Mouse (Mus musculus): Measurements from ENCODE around the gene Atoh8.

The Atoh8 gene

DNA sequence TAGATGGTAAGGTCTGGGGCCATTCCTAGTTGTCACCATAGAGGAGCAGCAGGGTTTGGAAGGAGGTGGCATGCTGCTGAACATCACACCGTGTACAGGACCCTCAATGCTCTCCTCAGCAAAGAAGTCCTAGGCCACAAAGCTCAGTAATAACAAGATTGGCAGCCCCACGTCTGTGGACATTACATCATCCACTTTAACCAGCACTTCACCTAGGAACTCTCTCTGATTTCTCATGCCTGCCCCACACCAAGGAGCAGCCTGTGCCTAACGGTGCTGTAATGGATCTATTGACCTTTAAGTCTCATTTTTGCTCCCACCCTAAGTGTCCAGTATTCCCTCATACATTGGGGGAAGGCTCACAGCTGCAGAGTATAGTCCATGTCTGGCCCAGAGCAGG lies 9.7 kb downstream of the Atoh8 start:
- DNase-seq, result no peak

DNA sequence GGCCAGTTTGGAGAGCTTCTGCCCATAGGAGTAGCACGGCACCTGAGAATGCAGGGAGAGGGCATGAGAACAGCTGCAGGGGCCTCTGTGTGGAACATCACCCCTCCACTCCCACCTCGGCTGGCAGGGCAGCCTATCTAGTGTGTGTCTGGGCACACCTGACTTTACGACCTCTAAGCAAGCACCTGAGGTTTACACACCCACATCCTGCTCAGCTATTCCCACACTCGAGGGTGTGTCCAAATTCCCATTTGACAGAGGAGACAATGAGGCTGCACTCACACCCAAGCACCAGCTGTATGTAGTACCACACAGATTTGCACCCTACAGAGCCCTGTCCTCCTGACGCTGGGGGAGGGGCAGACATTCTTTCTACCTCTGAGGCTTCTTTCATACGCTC lies 11.5 kb downstream of the Atoh8 start:
- no peak for DNase-seq

DNA sequence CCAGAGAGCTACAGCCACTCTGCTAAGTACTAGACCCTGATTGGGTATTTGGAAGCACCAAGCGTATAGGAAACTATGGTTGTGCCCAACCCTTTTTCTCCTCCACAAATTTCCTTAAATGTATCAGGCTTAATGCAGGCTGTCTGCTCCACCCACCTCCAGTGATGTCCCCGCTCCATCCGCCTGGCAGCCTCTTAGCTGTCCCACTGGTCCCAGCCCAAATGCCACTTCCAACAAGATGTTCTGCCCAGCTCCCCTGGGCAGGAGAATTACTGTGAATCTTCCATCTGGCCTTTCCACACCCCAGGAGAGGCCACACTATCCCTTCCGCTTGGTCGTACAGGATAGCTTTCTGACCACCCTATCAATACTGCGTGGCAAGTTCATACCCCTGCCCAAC lies 12.5 kb downstream of the Atoh8 start:
- no peak for DNase-seq

DNA sequence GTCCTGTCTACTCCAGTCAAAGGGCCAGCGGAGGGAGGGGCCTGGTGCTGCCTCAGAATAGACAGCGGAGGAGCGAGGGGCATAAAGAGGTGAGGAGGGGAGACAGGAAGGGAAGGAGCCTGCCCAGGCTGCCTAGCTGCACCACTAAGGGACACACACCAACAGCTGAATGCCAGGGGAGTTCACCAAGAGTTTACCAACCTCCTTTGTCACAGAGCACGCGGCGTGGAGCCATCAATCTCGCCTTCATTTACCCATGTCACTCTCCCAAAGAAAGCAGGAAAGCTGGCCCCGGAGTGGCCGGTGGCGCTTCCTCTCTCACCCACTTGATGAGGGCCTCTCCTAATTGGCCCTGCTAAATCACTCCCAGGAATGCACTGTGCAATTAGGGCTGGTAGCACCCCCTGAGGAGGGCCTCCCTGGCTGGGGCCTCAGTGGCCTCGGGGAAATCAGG lies 13.1 kb downstream of the Atoh8 start:
- DNase-seq, result no peak

DNA sequence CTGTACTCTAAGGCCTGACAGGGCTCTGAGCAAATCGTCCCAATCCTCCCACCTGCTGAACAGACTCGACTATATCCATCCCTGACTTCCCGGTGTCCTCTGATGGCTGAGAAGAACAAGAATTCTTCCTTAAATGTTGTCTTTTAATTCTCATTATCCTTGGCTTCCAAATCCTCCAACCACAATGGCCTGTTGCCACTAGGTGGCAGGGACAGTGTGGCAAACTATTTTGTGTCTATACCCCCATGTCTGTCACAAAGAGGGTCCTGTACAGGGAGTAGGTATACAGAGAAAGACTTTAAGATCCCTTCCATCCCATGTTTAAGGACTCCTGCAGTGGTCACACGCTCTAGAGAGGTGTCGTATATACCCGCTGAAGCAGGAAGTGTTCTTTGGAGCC lies 14.1 kb downstream of the Atoh8 start:
- no peak for DNase-seq

DNA sequence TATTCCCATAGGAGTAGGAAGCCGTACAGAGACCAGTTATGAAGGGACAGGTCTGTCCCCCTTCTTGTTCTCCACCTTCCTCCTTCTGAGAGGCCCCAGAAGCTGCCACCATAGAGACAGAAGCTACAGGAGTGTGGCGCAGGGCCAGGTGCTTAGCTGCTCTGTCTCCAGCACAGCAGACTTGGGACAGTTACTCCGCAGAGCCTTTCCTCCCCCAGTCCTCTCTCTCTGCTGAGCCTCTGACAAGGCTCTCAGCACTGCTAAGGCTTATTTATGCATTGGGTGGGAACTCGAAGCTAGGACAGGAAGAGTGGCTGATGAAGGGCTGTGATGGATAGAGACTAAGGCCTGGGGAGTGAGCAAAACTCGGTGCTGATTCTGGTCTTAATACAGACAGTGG lies 15.8 kb downstream of the Atoh8 start:
- no peak for DNase-seq

DNA sequence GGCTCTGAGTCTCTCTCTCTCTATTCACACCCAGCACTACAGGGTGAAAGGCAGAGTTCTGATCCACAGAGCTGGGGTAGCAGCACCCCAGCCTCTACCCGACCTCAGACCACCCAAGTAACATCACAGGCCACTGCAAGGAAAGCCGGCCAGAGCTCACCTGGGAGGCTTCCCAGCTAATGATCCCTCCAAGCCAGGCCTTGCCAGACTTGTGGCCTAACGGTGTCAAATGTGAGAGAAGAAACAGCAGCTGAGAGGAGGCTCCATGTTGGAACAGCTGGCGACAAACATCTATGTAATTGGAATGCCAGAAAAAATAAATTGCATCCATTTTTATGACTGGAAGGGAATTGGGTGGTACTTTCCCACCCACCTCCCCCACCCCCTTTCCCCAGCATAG lies 17.1 kb downstream of the Atoh8 start:
- DNase-seq, result no peak

DNA sequence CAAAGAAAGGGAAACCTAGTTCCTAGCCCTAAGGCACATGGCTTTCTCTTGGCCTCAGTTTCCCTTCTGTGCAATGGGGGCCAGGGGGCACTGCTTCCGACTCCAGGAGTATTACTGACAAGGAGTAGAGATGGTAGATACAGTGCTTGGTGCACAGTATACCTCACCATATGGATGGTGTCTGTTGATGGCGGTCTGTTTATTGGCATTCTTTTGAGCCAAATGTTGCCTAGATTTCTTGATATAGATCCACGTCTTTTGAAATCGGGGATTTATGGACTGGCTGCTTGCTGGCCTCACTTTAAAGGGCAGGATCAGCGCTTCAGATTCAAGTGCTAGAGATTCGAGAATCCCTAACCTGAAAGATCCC lies 18.0 kb downstream of the Atoh8 start:
- no peak for DNase-seq

DNA sequence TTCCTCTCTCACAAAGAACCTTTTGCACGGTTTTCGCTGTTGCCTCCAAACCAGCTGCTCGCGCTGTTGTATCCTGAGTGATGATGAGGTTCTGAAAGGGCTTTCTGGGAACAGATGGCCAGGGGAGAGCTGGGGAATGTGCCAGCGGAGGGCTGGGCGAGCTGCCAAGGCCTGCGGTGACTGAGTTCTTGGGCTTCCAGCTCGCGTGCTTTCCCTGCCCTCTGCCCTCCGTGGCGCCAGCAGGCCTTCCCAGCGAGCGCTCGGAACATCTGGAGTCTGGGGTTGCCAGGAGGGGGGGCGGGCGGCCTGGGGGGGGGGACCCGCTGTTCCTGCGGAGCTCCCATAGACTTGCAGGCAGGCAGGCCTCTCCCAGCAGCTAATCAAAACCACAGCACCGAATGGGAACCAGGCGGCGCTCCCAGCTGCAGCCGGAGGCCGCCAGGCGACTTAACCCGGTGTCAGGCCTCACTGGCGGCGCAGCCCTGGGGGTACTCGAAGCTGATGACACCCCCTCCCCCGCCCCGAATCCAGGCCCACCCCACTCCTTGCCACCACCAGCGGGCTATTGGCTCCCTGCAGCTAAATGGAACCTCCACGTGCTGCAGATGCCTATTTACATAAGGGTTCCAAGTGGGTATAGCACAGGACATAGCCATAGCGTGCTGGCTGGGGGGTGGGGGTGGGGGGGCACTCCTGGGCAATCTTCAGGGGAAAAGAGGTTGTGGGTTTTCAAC lies 18.5 kb downstream of the Atoh8 start:
- peak; percentile 97 for DNase-seq

DNA sequence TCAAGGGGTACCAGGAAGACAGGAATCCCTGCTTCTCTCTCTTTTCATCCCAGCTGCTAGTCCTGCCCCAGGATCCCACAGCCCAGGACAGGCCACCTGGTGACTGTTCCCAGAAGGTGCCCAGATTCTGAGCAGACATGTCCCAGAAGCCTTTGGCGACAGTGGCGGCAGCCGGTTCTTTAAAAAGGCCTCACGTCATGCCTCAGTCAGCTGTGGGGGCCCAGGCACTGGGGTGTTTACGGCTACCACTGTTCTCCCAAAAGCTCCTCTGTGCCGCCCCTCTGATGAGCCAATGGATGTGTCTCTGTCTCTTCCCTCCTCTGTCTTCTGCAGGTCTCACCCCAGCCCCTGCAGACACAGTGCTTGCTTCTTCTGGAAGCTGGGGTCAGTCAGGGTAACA lies 19.8 kb downstream of the Atoh8 start:
- DNase-seq, result no peak

DNA sequence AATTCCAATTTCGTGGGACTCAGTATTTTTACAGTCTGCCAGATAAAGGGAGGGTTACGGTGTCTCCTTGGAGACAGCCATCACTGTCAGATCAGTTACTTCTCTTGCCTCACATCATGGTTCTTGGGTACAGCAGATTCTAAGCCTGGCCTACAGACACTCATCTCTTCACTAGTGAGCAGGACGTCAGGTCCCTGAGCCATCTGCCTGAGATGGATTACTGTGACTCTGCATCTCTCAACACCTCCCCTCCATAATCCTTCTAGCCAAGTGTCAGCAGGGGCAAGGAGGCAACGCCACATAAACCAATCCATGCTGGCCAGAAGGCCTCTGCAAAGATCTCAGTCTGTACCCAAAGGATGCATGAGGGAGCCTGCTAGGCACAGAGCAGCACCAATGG lies 24.0 kb downstream of the Atoh8 start:
- DNase-seq, result no peak

DNA sequence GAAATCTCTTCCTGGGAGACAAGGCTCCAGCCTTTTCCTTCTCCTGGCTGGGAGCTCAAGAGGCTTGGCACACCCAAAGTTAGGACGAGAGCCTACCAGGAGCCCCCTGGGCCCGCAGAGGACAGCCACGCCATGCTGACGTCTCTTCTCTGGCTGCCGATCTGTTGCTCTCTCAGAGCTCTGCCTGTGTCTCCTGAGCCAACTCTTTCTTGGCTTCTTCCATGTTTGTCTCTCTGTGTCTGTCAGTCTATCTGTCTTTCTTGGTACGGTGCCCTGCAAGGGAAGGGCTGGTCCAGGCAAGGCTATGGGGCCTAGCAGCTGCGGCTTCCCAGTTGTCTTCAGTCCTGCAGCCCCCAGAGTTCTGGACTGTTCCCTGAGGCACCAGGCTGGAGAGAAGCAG lies 24.6 kb downstream of the Atoh8 start:
- no peak for DNase-seq

DNA sequence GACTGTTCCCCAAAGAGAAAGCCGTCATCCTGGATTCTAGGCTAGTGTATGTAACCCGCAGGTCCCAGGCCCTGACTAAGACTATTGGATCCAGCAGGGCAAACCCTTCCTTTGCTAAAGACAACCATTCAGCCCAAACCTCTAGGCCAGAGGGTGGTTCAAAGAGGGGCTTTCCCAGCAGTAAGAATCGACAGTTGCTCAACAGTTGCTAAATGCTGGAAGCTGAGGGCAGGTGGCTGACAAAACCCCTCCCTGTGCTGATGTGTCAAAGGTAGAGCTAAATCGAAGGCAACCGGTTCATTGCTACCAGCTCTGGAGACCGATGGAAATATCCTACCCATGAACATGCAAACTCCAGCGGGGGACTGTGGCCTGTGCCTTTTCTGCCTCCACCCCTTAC lies 25.6 kb downstream of the Atoh8 start:
- DNase-seq, result no peak

DNA sequence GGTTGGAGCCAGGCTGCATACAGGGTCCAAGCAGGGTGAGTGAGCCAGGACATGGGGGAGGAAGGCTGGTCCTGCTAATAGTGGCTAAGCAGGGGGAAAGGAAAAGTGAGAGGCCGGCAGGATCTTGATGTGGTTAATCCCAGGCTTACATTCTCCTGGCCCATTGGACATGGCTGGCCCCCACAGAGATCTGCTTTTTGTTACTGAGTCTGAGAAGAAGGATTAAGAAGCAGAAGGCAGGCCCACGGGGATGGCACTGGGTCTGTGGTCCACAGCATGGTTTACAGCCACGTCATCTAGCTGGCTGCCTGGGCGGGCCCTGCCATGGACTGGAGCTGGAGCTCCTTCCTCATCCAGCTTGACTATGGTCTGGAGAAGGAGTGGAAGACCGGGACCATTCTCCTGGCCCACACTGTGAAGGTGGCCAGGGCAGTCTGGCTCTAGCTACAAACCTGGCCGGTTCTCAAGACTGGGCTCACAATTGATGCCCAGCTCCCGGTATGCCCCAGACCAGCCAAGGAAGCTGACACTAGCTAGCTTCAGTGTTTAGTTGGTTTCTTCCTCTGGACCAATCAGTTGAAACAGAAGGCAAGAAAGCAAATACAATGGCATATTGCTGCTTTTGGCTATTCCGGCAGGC lies 26.9 kb downstream of the Atoh8 start:
- DNase-seq, result no peak

DNA sequence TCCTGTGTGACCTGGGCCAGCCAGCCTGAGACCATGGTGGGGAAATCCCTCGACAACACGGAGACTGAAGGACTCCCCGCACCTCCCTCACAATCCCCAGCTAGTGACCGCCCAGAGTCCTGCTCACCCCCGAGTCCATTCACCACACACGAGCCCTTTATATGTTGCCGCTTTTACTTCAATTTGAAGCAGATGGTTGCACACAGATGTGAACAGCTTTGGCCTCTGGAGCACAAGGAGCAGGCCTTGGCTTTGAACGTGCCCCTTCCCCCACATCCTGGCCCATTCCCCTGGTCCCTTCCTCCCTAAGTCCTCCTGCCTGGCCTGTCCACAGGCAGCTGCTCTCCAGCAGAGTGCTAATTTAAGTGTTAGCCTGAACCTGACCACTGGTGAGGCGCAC lies 29.4 kb downstream of the Atoh8 start:
- DNase-seq, result no peak

DNA sequence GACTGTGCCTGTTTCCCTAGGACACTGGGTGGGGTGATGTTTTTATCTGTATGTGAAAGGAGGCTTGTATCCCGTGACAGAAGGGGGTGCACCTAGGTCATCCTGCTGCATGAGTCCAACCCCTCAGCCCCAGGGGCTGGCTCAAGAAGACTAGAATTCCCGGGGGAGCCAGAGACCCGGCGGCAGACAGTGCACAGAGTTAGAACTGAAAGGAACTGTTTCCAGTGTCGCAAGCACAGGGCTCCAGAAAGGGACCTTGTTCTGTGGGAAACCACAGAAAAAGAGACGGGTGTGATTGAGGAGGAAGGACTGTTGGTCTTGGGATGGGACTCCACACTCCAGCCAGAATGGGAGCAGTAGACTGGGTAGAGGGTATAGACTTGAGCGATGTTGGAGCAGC lies 30.5 kb downstream of the Atoh8 start:
- DNase-seq, result no peak

DNA sequence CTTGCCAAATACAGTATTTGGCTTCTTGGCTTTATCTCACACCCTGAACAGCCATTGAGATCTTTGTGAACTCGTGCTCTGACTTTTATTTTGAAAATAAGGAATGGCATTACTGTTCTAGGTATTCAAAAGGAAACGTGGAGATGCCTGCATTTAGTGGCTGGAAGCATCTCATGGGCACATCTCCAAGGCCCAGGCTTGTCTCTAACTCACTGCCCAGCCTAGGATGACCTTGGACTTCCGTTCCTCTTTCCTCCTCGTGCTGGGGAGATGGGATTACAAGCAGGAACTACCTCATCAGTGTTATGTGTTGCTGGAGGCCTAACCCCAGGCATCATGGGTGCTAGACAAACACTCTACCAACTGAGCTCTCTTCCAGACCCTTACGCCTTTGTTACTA lies 32.1 kb downstream of the Atoh8 start:
- no peak for DNase-seq

DNA sequence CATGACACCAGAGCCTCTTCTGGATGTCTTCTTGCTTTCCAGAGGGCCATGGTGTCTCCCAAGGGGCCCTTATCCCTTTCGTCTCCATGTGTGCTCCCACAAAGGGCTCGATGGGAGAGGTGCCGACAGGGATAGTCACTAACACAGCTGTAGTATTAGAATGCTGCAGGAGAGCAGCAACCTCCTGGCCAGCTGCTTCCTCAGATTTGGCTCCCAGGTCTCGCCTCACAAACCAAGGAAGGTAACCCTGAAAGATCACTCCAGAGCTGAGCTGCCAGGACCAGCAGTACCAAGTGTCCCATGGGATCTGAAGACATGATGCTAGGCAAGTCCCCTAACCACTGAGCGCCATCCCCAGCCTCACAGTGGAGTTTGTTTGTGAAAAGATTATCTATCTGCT lies 32.6 kb downstream of the Atoh8 start:
- DNase-seq, result no peak

DNA sequence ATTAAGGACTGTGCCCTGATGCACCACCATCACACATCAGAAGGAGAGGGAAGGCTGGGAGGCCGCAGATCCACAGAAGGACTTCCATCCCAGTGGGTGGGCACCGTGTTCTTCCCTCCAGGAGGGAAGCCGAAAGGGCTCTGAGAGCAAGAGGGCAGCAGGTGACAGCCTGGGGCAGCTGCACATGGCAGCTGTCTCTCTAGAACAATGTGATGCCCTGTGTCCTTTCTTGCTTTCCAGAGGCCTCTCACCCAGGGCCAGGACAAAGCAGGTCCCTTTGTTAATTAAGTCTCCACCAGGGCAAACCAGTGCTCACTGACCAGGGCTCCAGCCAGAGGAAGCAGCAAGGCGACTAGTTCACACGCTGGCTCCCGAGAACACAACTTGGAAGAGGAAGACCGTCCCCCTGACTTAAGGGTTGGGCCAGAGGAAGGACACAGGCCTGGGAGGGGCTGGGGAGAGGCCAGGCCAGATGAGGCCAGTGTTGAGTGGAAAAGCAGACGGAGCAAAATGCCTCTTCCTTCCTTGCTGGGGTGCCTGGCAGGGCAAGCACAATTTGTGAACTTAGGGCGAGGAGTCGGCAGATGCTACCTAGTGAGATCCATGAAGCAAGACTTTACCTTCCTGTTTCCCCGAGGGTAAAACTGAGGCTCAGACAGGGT lies 34.7 kb downstream of the Atoh8 start:
- DNase-seq, result no peak

DNA sequence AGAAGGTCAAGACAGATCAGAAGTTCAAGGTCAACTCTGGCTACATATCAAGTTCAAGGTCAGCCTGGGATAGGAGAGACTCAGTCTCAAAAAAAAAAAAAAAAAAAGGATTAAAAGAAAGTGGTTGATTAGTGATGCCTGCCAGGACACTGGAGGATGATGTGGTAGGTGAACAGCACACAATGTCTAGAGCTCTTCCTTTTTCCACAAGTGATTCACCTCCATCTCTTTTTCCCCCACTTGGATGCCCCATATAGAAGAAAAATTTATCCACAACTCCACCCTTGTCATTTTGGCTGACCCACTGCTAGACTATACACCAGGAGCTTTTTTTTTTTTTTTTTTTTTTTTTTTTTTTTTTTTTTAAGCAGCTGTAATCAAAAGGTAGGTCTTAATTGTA lies 37.9 kb downstream of the Atoh8 start:
- DNase-seq, result no peak

DNA sequence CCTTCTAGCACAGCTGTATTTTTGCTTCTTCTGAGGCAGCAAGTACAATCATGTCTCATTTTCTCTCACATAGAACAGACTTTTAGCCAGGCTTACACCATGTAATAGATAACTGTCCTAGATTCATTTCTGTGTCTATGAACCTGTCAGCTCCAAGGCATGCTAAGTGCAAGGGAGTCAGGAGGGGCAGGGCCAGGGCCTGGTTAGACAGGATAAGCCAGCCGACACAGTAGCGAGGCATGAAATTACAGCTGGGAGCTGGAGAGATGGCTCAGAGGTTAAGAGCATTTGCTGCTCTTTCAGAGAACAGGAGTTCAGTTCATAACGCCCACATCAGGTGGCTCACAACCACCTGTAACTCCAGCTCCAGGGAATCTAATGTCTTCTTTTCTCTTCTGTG lies 38.7 kb downstream of the Atoh8 start:
- no peak for DNase-seq

DNA sequence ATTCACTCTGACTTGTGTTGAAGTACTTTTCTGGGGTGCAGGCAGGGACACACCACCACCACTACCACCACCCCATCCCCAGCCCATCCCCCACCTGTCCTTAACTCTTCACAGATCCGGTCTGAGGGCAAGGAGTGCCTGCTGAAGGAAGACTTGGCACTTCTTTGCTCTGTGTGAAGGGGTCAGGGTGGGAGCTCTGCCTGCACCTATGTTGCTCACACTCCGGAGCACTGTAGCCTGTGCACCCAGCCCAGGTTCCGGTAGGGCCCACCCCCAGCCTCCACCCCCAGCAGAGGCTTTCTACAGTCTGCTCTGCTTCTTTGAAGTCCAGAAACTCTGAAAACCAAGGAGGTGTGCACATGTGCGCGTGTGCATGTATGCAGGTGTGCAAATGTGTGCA lies 44.8 kb downstream of the Atoh8 start:
- no peak for DNase-seq

DNA sequence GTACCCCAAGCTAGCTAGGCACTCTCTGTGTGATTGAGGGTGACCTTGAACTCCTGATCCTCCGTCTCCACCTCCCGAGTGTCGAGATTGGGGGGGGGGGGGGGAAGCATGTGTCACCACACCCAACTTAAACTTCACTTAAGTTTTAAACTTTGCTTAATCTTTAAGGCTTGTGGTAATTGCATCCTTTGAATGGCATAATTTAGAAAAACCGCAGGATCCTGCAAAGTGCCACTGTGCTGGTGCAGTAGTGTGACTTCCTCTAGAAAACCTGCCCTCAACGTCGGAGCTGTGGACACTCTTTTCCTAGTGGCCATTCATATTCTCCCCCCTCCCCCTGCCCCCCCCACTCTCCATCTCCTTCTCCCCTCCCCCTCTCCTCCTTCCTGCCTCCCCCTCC lies 45.3 kb downstream of the Atoh8 start:
- no peak for DNase-seq

DNA sequence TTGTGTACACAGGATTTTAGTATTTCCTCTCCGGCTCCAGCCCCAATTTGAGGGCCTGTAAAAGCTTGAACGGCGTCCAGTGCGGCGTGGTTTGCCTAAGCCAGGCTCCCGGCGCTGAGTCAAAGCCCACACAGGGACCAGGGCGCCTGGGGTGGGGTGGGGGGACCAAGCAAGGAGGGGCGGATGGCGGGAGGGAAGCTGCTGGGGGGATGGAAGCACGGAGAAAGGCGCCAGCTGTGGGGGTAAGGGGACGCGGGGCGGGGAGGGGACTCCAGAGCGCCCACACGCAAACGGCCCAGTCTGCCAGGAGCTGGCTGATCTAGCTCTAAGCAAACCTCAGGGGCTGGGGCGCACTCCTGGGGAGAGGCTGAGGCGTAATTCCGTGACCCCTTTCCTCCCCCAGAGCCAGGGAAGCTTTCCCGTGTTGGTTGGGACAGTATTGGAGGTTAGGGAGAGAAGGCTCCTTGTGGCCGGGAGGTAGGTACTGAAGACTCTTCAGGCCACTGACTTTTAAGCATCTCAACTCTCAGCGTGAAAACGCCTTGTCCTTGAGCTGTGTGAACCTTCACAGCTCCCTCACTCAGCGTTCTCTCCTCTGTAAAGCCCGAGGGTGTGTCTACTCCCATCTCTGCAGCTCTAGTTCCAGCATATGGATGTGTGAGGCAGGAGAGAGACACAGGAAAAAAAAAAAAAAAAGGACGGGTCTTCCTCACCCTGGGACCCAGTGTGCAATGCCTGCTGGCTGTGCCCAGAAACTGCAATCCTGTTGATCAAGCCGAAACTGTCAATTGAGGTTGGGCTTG lies 46.1 kb downstream of the Atoh8 start:
- DNase-seq, result no peak
